Mouse (Mus musculus): ENCODE measurements at regions not wholly inside any gene's neighbourhood (a gene's known extent, or its start where the extent isn't known, plus 50 kb on each side); places are given as distances from the start of the nearest gene placed in this dataset.

GRCm38 (mm10) chr1:152184956-152185355 is 95.0 kb upstream of the 1700025G04Rik start:
- Histone ChIP-seq H3K9ac (replicated peaks; ENCODE audit: low read depth, low read length) (no peak overlapping the region), H3K4me1 (ENCODE audit: control insufficient read depth, insufficient read depth, low read length) (no peaks in the 10 kb centered on the region), H3K9me3 (ENCODE audit: control insufficient read depth, low read length) (no peaks in the 10 kb centered on the region), H3K4me3 (ENCODE audit: low read depth, low read length) (no peak overlapping the region), H3K27ac (ENCODE audit: low read depth, low read length) (no peak overlapping the region), H3K27me3 (ENCODE audit: control insufficient read depth, insufficient read depth, low read length) (no peaks in the 10 kb centered on the region), H3K36me3 (ENCODE audit: control insufficient read depth, insufficient read depth, low read length) (no peaks in the 10 kb centered on the region), H3K4me2 (ENCODE audit: low read depth, low read length) (no peak overlapping the region)
- no peak for ATAC-seq (ENCODE audit: low read depth)
- WGBS: 80% methylated on average over 3 of the region's 3 CpGs

GRCm38 (mm10) chr1:152176267-152176970 is 86.5 kb upstream of the 1700025G04Rik start:
- ATAC-seq (ENCODE audit: low read depth): no peak
- no peaks in the 10 kb centered on the region for H3K9me3 ChIP-seq (ENCODE audit: control insufficient read depth, low read length)
- no peak overlapping the region for H3K27ac ChIP-seq (ENCODE audit: low read depth, low read length)
- no peak overlapping the region for H3K4me3 ChIP-seq (ENCODE audit: low read depth, low read length)
- H3K27me3 ChIP-seq (ENCODE audit: control insufficient read depth, insufficient read depth, low read length): no peaks in the 10 kb centered on the region
- peaks cover under 1% of the 10 kb centered on the region; the same call in 1 of the 2 replicates for H3K4me1 ChIP-seq (ENCODE audit: control insufficient read depth, insufficient read depth, low read length)
- no peaks in the 10 kb centered on the region for H3K36me3 ChIP-seq (ENCODE audit: control insufficient read depth, insufficient read depth, low read length)
- H3K9ac ChIP-seq (replicated peaks; ENCODE audit: low read depth, low read length): no peak overlapping the region
- no peak overlapping the region for H3K4me2 ChIP-seq (ENCODE audit: low read depth, low read length)
- WGBS: 79% methylated on average over 9 of the region's 9 CpGs

- peaks cover 5% of the 10 kb centered on the region; the same call in 1 of the 2 replicates for H3K4me1 ChIP-seq (ENCODE audit: control insufficient read depth, insufficient read depth, low read length)
- no peaks in the 10 kb centered on the region for H3K9me3 ChIP-seq (ENCODE audit: control insufficient read depth, low read length)
- no peak for ATAC-seq (ENCODE audit: low read depth)
- H3K9ac ChIP-seq (replicated peaks; ENCODE audit: low read depth, low read length): no peak overlapping the region
- H3K4me2 ChIP-seq (ENCODE audit: low read depth, low read length): no peak overlapping the region
- H3K36me3 ChIP-seq (ENCODE audit: control insufficient read depth, insufficient read depth, low read length): no peaks in the 10 kb centered on the region
- WGBS: 94% methylated on average over 3 of the region's 3 CpGs
- no peak overlapping the region for H3K27ac ChIP-seq (ENCODE audit: low read depth, low read length)
- H3K27me3 ChIP-seq (ENCODE audit: control insufficient read depth, insufficient read depth, low read length): no peaks in the 10 kb centered on the region
- H3K4me3 ChIP-seq (ENCODE audit: low read depth, low read length): no peak overlapping the region
Measured at GRCm38 (mm10) chr1:152175691-152176090, 85.8 kb upstream of the 1700025G04Rik start.

DNA sequence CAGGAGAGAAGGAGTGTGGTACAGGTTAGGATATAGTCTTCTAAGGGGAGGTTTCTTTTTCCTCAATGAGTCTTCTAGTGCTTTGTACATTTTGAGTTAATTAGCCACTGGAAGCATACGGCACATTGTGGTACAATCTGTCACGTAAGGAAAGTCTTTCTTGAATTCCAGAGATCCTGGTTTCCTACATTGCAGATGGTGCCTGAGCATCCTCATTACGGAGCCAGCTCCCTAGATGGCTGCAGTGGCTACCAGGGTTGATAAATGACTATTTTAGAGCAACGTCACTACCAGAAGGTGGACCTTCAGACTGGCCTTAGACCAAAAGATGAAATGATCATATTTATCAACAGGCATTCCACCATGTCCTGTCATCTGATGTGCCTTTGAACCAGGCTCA is 84.5 kb upstream of the 1700025G04Rik start:
- 89% methylated on average over 4 of the region's 4 CpGs for WGBS
- Histone ChIP-seq H3K9me3 (ENCODE audit: control insufficient read depth, low read length) (no peaks in the 10 kb centered on the region), H3K27me3 (ENCODE audit: control insufficient read depth, insufficient read depth, low read length) (no peaks in the 10 kb centered on the region), H3K36me3 (ENCODE audit: control insufficient read depth, insufficient read depth, low read length) (no peaks in the 10 kb centered on the region), H3K9ac (replicated peaks; ENCODE audit: low read depth, low read length) (no peak overlapping the region), H3K27ac (ENCODE audit: low read depth, low read length) (no peak overlapping the region), H3K4me3 (ENCODE audit: low read depth, low read length) (no peak overlapping the region), H3K4me1 (ENCODE audit: control insufficient read depth, insufficient read depth, low read length) (peaks cover 5% of the 10 kb centered on the region; the same call in 1 of the 2 replicates), H3K4me2 (ENCODE audit: low read depth, low read length) (no peak overlapping the region)
- ATAC-seq (ENCODE audit: low read depth): no peak

GRCm38 (mm10) chr1:152171034-152171790 is 81.3 kb upstream of the 1700025G04Rik start:
- H3K9ac ChIP-seq (replicated peaks; ENCODE audit: low read depth, low read length): no peak overlapping the region
- 0 out of 2 replicates have a peak overlapping the region, but pooled peaks have one; percentile 6 for H3K27ac ChIP-seq (ENCODE audit: low read depth, low read length)
- WGBS: 38% methylated on average over 16 of the region's 16 CpGs

GRCm38 (mm10) chr1:152170583-152170982 is 80.7 kb upstream of the 1700025G04Rik start:
- Histone ChIP-seq H3K9me3 (ENCODE audit: control insufficient read depth, low read length) (no peaks in the 10 kb centered on the region), H3K4me2 (ENCODE audit: low read depth, low read length) (no peak overlapping the region), H3K27ac (ENCODE audit: low read depth, low read length) (no peak overlapping the region), H3K4me1 (ENCODE audit: control insufficient read depth, insufficient read depth, low read length) (peaks cover 12% of the 10 kb centered on the region; the same call in 1 of the 2 replicates), H3K4me3 (ENCODE audit: low read depth, low read length) (no peak overlapping the region), H3K9ac (replicated peaks; ENCODE audit: low read depth, low read length) (no peak overlapping the region), H3K36me3 (ENCODE audit: control insufficient read depth, insufficient read depth, low read length) (no peaks in the 10 kb centered on the region), H3K27me3 (ENCODE audit: control insufficient read depth, insufficient read depth, low read length) (no peaks in the 10 kb centered on the region)
- no peak for ATAC-seq (ENCODE audit: low read depth)
- 85% methylated on average over 8 of the region's 8 CpGs for WGBS

More at GRCm38 (mm10) chr1:152171034-152171790, 81.3 kb upstream of the 1700025G04Rik start:
- Histone ChIP-seq H3K4me2 (ENCODE audit: low read depth, low read length) (no peak overlapping the region), H3K9me3 (ENCODE audit: control insufficient read depth, low read length) (no peaks in the 10 kb centered on the region), H3K27me3 (ENCODE audit: control insufficient read depth, insufficient read depth, low read length) (no peaks in the 10 kb centered on the region), H3K36me3 (ENCODE audit: control insufficient read depth, insufficient read depth, low read length) (no peaks in the 10 kb centered on the region), H3K4me1 (ENCODE audit: control insufficient read depth, insufficient read depth, low read length) (peaks cover 6% of the 10 kb centered on the region; the same call in 1 of the 2 replicates), H3K4me3 (ENCODE audit: low read depth, low read length) (no peak overlapping the region)
- peak; percentile 52; the same call in 1 of the 2 replicates for ATAC-seq (ENCODE audit: low read depth)

DNA sequence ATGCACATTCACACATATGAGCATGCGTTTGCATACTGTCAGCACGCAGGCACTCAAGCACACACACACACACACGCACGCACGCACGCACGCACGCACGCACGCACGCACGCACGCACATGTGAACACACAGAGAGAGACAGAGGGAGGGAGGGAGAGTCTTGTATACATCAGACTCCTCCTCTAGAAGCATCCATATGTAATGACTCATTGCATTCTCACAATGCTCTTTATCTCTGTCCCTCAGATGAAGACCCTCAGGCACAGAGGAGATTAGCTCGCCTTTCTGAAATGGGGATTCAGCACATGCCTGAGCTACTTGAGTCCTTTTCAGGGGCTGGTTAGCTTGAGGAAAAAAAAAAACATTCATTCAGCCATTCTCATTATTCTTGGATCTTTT is 79.6 kb upstream of the 1700025G04Rik start:
- Histone ChIP-seq H3K4me1 (ENCODE audit: control insufficient read depth, insufficient read depth, low read length) (peaks cover 21% of the 10 kb centered on the region), H3K27ac (ENCODE audit: low read depth, low read length) (no peak overlapping the region), H3K4me2 (ENCODE audit: low read depth, low read length) (no peak overlapping the region), H3K36me3 (ENCODE audit: control insufficient read depth, insufficient read depth, low read length) (no peaks in the 10 kb centered on the region), H3K27me3 (ENCODE audit: control insufficient read depth, insufficient read depth, low read length) (no peaks in the 10 kb centered on the region), H3K9ac (replicated peaks; ENCODE audit: low read depth, low read length) (no peak overlapping the region), H3K9me3 (ENCODE audit: control insufficient read depth, low read length) (no peaks in the 10 kb centered on the region), H3K4me3 (ENCODE audit: low read depth, low read length) (no peak overlapping the region)
- no peak for ATAC-seq (ENCODE audit: low read depth)
- 70% methylated on average over 14 of the region's 14 CpGs for WGBS

DNA sequence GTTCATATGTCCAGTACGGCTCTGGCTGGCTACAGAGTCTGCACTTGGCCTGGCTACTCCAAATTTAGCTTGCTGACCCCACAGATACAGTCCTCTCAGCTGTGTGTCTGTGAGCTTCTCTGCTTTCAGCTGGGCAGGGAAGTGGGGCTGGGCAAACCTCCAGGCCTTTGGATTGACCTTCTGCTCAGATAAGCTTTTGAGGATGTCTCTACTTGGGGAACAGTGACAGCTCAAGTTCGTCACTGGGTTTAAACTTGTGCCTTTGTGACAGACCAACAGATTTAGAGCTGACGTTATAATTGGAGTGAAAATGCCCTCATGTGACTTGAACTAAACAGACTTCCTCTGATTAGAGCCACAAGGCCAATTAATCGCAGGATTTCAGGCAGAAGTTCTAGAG is 78.4 kb upstream of the 1700025G04Rik start:
- Histone ChIP-seq H3K4me1 (ENCODE audit: control insufficient read depth, insufficient read depth, low read length) (peaks cover 23% of the 10 kb centered on the region), H3K9ac (replicated peaks; ENCODE audit: low read depth, low read length) (no peak overlapping the region), H3K36me3 (ENCODE audit: control insufficient read depth, insufficient read depth, low read length) (no peaks in the 10 kb centered on the region), H3K27me3 (ENCODE audit: control insufficient read depth, insufficient read depth, low read length) (no peaks in the 10 kb centered on the region), H3K27ac (ENCODE audit: low read depth, low read length) (no peak overlapping the region), H3K4me3 (ENCODE audit: low read depth, low read length) (no peak overlapping the region), H3K4me2 (ENCODE audit: low read depth, low read length) (no peak overlapping the region), H3K9me3 (ENCODE audit: control insufficient read depth, low read length) (no peaks in the 10 kb centered on the region)
- no peak for ATAC-seq (ENCODE audit: low read depth)
- 72% methylated on average over 4 of the region's 4 CpGs for WGBS

GRCm38 (mm10) chr1:152167716-152168115 is 77.8 kb upstream of the 1700025G04Rik start:
- Histone ChIP-seq H3K4me3 (ENCODE audit: low read depth, low read length) (no peak overlapping the region), H3K4me1 (ENCODE audit: control insufficient read depth, insufficient read depth, low read length) (peaks cover 23% of the 10 kb centered on the region), H3K4me2 (ENCODE audit: low read depth, low read length) (no peak overlapping the region), H3K9me3 (ENCODE audit: control insufficient read depth, low read length) (no peaks in the 10 kb centered on the region), H3K27me3 (ENCODE audit: control insufficient read depth, insufficient read depth, low read length) (no peaks in the 10 kb centered on the region), H3K9ac (replicated peaks; ENCODE audit: low read depth, low read length) (no peak overlapping the region), H3K36me3 (ENCODE audit: control insufficient read depth, insufficient read depth, low read length) (no peaks in the 10 kb centered on the region), H3K27ac (ENCODE audit: low read depth, low read length) (no peak overlapping the region)
- no peak for ATAC-seq (ENCODE audit: low read depth)
- 86% methylated on average over 5 of the region's 5 CpGs for WGBS

Data from neural tube, embryonic 14.5 days (tissue).